Mouse (Mus musculus) ES-E14 (cell line): Measurements from ENCODE around the gene Tex19.2.

Experiments
- MAFK ChIP-seq: IDR thresholded peaks from 2 replicates; pipeline ENCODE4 v1.6.1; 2014; ENCODE audit warnings: mild to moderate bottlenecking, low read depth, low read length, inconsistent platforms; ENCODE audit not compliant: insufficient read depth
- ZC3H11A ChIP-seq: IDR thresholded peaks from 2 replicates; pipeline ENCODE4 v1.6.1; 2012; ENCODE audit warnings: low read depth, mild to moderate bottlenecking, inconsistent platforms, low read length, borderline replicate concordance

DNA sequence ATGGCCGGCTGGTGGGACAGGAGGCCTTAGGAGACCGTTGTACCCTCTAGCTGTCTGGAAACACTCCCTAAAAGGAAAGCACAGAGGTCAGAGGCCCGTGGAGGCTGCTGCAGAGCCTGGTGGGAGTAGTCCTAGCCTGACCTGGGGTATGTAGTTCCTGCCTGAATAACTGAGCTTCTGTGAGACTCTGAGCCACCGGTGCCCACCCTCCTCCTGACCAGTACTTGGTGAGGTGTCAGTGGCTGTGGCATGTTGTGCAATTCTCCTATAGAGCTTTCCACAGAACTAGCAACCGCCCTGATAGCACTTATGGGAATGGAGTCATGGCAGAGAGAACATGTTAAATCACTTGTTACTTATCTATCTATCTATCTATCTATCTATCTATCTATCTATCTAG is 42.8 kb downstream of the Tex19.2 start:
- TF ChIP-seq ZC3H11A, result no peak
- TF ChIP-seq MAFK, result no peak
